Mouse (Mus musculus): ENCODE measurements around the gene Nol10. TPM values are rescaled to one million over a fixed set of nuclear protein-coding genes. Genes with fewer than 3 reads are reported as not detected.

The Nol10 gene
- 25.1 TPM in 2 replicates for polyA plus RNA-seq (2015; fragmentation: Nextera tagmentation; extraction: Ambion mirVana)

DNA sequence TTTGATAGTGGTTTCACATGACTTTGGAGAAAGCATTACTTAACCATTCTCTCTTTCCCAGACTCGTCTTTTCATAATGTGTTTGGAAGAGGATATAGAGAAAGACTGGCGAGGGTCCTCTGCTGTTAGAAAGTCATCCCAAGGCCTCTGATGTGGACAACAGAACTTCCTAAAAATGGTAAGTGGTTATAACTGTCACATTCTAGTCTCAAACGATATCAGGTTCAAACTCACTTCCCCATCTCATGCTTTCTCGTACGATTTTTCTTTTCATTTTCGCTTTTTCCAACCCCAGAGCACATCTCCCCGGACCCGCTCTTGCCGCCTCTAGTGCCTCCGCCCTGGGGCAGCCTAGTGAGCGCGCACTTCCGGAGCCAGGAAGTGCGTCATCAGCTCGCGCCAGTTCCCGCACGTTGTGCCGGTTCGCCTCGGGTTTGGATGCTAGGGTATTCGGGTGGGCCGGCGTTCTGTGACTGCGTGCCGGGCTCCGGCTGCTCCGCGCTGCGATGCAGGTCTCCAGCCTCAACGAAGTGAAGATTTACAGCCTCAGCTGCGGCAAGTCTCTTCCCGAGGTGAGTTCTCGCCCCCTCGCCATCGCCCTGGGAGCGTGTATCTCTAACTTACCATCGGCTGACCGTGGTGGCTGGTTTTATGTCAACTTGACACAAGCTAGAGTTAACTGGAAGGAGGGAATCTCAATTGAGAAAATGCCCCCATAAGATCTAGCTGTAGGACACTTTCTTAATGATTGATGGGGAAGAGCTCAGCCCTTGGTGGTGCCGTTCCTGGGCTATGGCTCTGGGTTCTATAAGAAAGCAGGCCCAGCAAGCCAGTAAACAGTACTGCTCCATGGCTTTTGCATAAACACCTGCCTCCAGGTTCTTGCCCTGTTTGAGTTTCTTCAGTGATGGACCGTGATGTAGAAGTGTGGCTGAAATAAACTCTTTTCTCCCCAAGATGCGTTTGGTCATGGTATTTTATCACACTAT, at the start of gene Nol10:
TSS of gene Nol10 (plus strand) at position 411 of the 989 bp plus-strand sequence.
- peaks cover 25% of the 10 kb centered on the region for H3K36me3 ChIP-seq
- peak; percentile 96 for ATAC-seq (ENCODE audit: borderline replicate concordance, extremely low read depth, low FRiP score, low TSS enrichment)
- peak within 1 kb of the TSS; percentile 67 for H3K4me3 ChIP-seq
- peaks cover 15% of the 10 kb centered on the region for H3K4me1 ChIP-seq
- peak within 1 kb of the TSS; percentile 59 for H3K9ac ChIP-seq
- 0 out of 2 replicates have a peak within 1 kb of the TSS, but pooled peaks have one; percentile 2 for H3K27ac ChIP-seq
- peak within 1 kb of the TSS; percentile 88 for H3K4me2 ChIP-seq
- H3K27me3 ChIP-seq: no peaks in the 10 kb centered on the region
- H3K9me3 ChIP-seq: no peaks in the 10 kb centered on the region
- WGBS: under 1% methylated on average over 42 of the region's 42 CpGs

DNA sequence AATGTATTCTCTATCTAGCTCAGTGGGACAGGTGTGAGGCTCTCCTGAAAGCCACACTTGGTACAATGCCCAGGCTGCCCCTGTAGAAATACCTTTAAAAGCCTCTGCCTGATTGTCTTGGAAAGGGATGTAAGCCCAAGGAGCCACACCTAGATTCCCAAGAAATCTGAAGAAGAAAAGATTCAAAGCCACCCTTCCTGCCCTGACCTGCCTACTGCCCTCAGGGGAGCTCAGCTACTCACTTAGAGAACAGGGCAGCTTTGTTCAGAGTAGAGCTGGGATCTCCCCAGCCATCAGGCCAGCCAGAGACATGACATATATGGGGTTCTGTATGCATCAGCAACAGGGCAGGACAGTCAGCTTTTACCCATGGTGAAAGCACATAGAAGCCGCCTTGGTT, 48.4 kb upstream of the Nol10 start:
- 82% methylated on average over 1 of the region's 1 CpGs for WGBS
- Histone ChIP-seq H3K9ac (no peak overlapping the region), H3K9me3 (no peaks in the 10 kb centered on the region), H3K4me3 (no peak overlapping the region), H3K27ac (no peak overlapping the region), H3K4me2 (no peak overlapping the region), H3K27me3 (no peaks in the 10 kb centered on the region), H3K4me1 (no peaks in the 10 kb centered on the region), H3K36me3 (no peaks in the 10 kb centered on the region)
- ATAC-seq (ENCODE audit: borderline replicate concordance, extremely low read depth, low FRiP score, low TSS enrichment): no peak

DNA sequence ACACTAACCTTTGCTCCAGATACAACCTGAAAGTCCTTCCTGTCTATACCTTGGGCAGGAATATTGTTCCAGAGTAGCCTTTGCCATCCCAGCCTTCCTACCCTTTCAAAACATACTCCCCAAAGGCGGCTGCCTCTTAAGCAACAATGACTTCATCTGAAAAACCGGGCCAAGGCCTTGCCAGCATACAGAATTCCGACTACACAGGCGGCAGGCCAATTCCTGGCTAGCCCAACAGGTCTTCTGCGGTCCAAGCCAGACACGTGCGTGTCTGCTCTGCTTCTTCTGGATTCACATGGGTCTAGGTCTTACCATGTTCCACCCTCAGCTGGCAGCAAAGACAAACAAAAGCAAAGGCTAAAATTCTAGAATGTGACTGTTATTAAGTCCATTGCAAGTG, 42.8 kb upstream of the Nol10 start:
- Histone ChIP-seq H3K4me1 (no peaks in the 10 kb centered on the region), H3K9me3 (no peaks in the 10 kb centered on the region), H3K36me3 (no peaks in the 10 kb centered on the region), H3K4me3 (no peak overlapping the region), H3K27me3 (no peaks in the 10 kb centered on the region), H3K4me2 (no peak overlapping the region), H3K27ac (no peak overlapping the region), H3K9ac (no peak overlapping the region)
- no peak for ATAC-seq (ENCODE audit: borderline replicate concordance, extremely low read depth, low FRiP score, low TSS enrichment)
- 85% methylated on average over 7 of the region's 7 CpGs for WGBS

DNA sequence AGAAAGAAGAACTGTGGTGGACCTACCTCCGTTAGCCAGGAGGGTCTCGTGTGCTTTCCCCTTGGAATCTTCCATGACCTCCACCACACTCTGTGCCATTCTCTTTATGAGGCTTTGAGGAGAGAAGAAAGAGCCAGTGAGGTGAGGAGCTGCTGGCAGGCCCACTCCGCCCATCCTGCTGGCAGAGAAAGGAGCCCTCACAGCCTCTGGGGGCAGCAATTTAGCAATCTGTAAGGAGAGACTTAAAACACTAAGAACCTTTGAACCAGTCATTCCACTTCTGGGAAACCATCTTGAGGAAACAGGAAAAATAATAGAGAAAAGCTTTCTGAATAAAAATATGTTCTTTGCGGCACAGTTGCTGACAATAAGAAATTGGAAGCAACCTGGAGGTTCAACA, 40.0 kb upstream of the Nol10 start:
- no peak overlapping the region for H3K4me3 ChIP-seq
- 40% methylated on average over 4 of the region's 4 CpGs for WGBS

GRCm38 (mm10) chr12:17310852-17311839, 37.1 kb upstream of the Nol10 start:
- Histone ChIP-seq H3K4me1 (no peaks in the 10 kb centered on the region), H3K36me3 (no peaks in the 10 kb centered on the region), H3K27ac (no peak overlapping the region), H3K9me3 (no peaks in the 10 kb centered on the region), H3K4me3 (no peak overlapping the region), H3K9ac (no peak overlapping the region), H3K4me2 (no peak overlapping the region), H3K27me3 (peaks cover 4% of the 10 kb centered on the region; the same call in 1 of the 2 replicates)
- 66% methylated on average over 16 of the region's 16 CpGs for WGBS
- no peak for ATAC-seq (ENCODE audit: borderline replicate concordance, extremely low read depth, low FRiP score, low TSS enrichment)

More for the DNA sequence above, 40.0 kb upstream of the Nol10 start:
- H3K9ac ChIP-seq: no peak overlapping the region
- H3K27ac ChIP-seq: no peak overlapping the region
- peaks cover 4% of the 10 kb centered on the region; the same call in 1 of the 2 replicates for H3K27me3 ChIP-seq
- no peak overlapping the region for H3K4me2 ChIP-seq
- H3K36me3 ChIP-seq: no peaks in the 10 kb centered on the region
- H3K4me1 ChIP-seq: no peaks in the 10 kb centered on the region
- no peak for ATAC-seq (ENCODE audit: borderline replicate concordance, extremely low read depth, low FRiP score, low TSS enrichment)
- H3K9me3 ChIP-seq: no peaks in the 10 kb centered on the region

DNA sequence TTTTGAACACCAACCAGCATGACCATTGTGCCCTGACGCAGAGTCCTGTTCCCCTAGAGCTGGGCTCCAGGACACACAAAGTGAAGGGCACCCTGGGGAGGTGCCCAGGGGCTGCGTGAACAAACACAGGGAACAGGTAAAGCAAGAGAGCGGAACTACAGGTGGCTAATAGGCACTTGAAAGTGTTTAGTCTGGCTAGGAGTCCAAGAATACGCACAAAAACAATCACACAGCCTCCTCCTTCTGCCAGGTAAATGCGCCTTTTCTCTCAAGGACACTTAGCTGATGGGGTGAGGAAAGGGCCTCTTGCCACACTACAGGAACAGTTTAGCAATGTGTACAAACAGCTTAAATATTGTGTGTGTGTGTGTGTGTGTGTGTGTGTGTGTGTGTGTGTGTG, 32.2 kb upstream of the Nol10 start:
- H3K4me2 ChIP-seq: no peak overlapping the region
- H3K36me3 ChIP-seq: no peaks in the 10 kb centered on the region
- no peaks in the 10 kb centered on the region for H3K9me3 ChIP-seq
- WGBS: 66% methylated on average over 5 of the region's 5 CpGs
- no peak overlapping the region for H3K9ac ChIP-seq
- H3K27me3 ChIP-seq: peaks cover 4% of the 10 kb centered on the region; the same call in 1 of the 2 replicates
- no peak overlapping the region for H3K4me3 ChIP-seq
- 0 out of 2 replicates have a peak, but pooled peaks cover 6% of the 10 kb centered on the region for H3K4me1 ChIP-seq
- peak overlapping the region; percentile 43 for H3K27ac ChIP-seq
- ATAC-seq (ENCODE audit: borderline replicate concordance, extremely low read depth, low FRiP score, low TSS enrichment): peak; percentile 77

- H3K27ac ChIP-seq: peak overlapping the region; percentile 60
- H3K27me3 ChIP-seq: peaks cover 1% of the 10 kb centered on the region; the same call in 1 of the 2 replicates
- H3K9ac ChIP-seq: no peak overlapping the region
- H3K36me3 ChIP-seq: no peaks in the 10 kb centered on the region
- H3K4me3 ChIP-seq: no peak overlapping the region
- H3K4me1 ChIP-seq: 0 out of 2 replicates have a peak, but pooled peaks cover 6% of the 10 kb centered on the region
- H3K9me3 ChIP-seq: no peaks in the 10 kb centered on the region
- H3K4me2 ChIP-seq: no peak overlapping the region
- 38% methylated on average over 4 of the region's 4 CpGs for WGBS
- ATAC-seq (ENCODE audit: borderline replicate concordance, extremely low read depth, low FRiP score, low TSS enrichment): no peak
These were observed 30.3 kb upstream of the Nol10 start for GRCm38 (mm10) chr12:17317970-17318369.

- Histone ChIP-seq H3K9me3 (no peaks in the 10 kb centered on the region), H3K36me3 (no peaks in the 10 kb centered on the region), H3K4me3 (no peak overlapping the region), H3K4me2 (no peak overlapping the region; the same call in 1 of the 2 replicates), H3K27ac (peak overlapping the region; percentile 42; the same call in 1 of the 2 replicates), H3K4me1 (0 out of 2 replicates have a peak, but pooled peaks cover 6% of the 10 kb centered on the region), H3K27me3 (peaks cover 6% of the 10 kb centered on the region; the same call in 1 of the 2 replicates), H3K9ac (no peak overlapping the region)
- no peak for ATAC-seq (ENCODE audit: borderline replicate concordance, extremely low read depth, low FRiP score, low TSS enrichment)
- WGBS: 52% methylated on average over 3 of the region's 3 CpGs
These were observed 29.8 kb upstream of the Nol10 start for GRCm38 (mm10) chr12:17318453-17318852.

DNA sequence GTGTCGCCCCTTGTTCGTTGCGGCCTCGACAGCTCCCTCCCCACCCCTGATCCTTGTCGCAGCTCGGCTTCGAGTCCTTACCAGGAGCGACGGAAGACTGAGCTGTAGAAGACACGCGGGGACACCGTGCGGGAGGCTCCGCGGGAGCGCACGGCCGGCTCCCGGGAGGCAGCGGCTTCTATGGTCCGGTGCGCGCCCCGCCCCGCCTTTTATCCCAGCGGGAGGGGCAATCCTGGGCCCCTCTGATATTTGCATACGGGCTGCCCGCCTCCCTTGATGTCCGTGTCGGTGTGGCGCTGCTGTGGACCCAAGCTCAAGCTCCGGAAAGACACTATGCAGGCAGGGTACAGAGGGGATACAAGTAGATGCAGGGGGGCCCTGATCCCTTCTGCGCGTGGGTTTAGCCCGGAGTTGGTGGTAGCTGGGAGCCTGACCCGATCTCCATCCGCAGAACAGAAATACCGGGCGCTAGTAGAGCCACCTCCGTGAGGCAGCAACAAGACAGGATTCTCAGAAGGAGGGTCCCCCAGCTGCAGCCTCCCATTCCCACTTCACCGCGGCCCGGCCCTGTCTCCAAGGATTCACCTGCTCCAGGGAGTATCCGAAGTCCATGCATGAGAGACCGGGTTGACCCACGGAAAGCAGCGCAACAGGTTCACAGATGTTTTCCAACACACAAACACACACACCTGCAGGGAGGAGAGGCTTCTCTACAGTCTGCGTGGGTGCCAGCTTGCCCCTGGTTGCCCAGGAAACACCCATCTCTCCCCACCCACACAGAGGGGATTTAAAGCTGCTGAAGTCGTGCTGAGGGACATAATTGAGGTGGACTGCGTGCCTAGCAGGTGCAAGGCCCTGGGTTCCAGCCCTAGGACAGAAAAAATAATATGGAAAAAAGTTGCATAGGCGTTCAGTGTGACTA, 23.4 kb upstream of the Nol10 start:
- Histone ChIP-seq H3K27ac (no peak overlapping the region), H3K9me3 (no peaks in the 10 kb centered on the region), H3K27me3 (peaks cover 39% of the 10 kb centered on the region), H3K4me1 (peaks cover 10% of the 10 kb centered on the region), H3K4me2 (peak overlapping the region; percentile 76), H3K36me3 (no peaks in the 10 kb centered on the region), H3K4me3 (peak overlapping the region; percentile 42), H3K9ac (peak overlapping the region; percentile 20)
- WGBS: 2% methylated on average over 51 of the region's 51 CpGs
- ATAC-seq (ENCODE audit: borderline replicate concordance, extremely low read depth, low FRiP score, low TSS enrichment): no peak

GRCm38 (mm10) chr12:17329259-17329658, 19.0 kb upstream of the Nol10 start, which contains the start of gene Atp6v1c2:
Gene Atp6v1c2 (minus strand): TSS chr12:17329359.
- Histone ChIP-seq H3K4me3 (no peak within 1 kb of the TSS), H3K27ac (no peak within 1 kb of the TSS), H3K36me3 (no peaks in the 10 kb centered on the region), H3K27me3 (peaks cover 28% of the 10 kb centered on the region), H3K4me1 (peaks cover 7% of the 10 kb centered on the region), H3K9me3 (no peaks in the 10 kb centered on the region), H3K9ac (no peak within 1 kb of the TSS), H3K4me2 (no peak within 1 kb of the TSS)
- WGBS: 63% methylated on average over 3 of the region's 3 CpGs
- ATAC-seq (ENCODE audit: borderline replicate concordance, extremely low read depth, low FRiP score, low TSS enrichment): no peak

Measured in lung, embryonic 15.5 days (tissue).